Mouse (Mus musculus) liver, adult 2 months (tissue): ENCODE results near the gene Sgsm1.

ENCODE experiments used
- CTCF ChIP-seq: fragments of 200-500 bp; IDR thresholded peaks from 2 replicates; pipeline ENCODE4 v1.5.1; 2011; ENCODE audit warnings: low read depth, low read length, control low read depth
- POLR2A ChIP-seq: fragments of 200-500 bp; IDR thresholded peaks from 2 replicates; pipeline ENCODE4 v1.6.1; 2011; ENCODE audit warnings: low read length, control low read depth; ENCODE audit not compliant: insufficient read depth; ENCODE audit errors: extremely low read depth

DNA sequence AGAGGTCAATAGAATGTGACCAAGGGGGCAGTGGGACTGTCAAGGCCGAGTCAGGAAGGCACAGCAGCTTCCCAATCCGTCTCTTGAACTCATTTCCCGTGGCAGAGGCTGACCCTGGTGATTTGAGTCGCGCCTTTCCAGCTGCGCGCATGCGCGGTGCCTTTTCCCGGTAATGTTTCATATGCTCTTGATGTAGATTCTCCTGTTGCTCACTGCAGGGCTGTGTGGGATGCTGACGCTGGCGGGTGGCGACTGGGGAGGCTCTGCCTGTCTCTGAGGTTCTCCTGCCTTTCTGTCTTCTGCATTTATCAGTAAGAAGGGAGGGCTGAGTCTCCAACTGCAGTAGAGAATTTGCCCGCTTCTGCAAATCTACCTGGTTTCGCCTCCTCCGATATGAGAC, 43.7 kb upstream of the Sgsm1 start:
- TF ChIP-seq POLR2A (no peak), CTCF (no peak)
